Mouse (Mus musculus) ES-Bruce4 (cell line): ENCODE results near the gene Lrcol1.

Experiments used
- CTCF ChIP-seq: IDR thresholded peaks from one replicate; pipeline ENCODE4 v1.8.1; 2011; ENCODE audit warnings: low read depth, low read length
- EP300 ChIP-seq: IDR thresholded peaks from 2 replicates; pipeline ENCODE4 v1.6.1; 2011; ENCODE audit warnings: low read depth, low read length; ENCODE audit not compliant: insufficient read depth
- POLR2A ChIP-seq: IDR thresholded peaks from one replicate; pipeline ENCODE4 v1.8.1; 2011; ENCODE audit warnings: low read length; ENCODE audit not compliant: insufficient read depth

DNA sequence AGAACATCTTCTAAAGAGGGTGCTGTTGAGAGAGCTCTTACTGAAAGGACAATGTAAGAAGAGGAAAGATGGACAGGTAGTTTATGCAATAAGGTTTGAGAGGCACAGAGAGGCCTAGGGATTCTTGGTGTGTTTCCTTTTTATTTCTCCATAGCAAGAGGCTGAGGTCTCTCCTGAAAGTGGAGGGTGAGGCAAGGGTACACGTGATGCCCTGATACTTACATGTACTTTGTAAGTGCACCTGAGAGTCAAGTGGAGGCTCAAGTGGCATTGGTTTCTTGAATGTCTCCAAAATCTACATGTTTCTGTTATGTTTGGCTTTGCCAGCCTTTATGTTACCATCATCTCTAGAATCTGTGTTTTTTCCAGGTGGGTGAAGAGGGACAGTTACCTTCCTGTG, 47.9 kb upstream of the Lrcol1 start:
- TF ChIP-seq CTCF (no peak), POLR2A (no peak), EP300 (no peak)
